Mouse (Mus musculus): Measurements from ENCODE around the gene Tnxb. TPM values are rescaled to one million over a fixed set of nuclear protein-coding genes. Genes with fewer than 3 reads are reported as not detected.

Gene Tnxb
- polyA plus RNA-seq, 1 experiment from 2014 or later: 0.52 TPM

DNA sequence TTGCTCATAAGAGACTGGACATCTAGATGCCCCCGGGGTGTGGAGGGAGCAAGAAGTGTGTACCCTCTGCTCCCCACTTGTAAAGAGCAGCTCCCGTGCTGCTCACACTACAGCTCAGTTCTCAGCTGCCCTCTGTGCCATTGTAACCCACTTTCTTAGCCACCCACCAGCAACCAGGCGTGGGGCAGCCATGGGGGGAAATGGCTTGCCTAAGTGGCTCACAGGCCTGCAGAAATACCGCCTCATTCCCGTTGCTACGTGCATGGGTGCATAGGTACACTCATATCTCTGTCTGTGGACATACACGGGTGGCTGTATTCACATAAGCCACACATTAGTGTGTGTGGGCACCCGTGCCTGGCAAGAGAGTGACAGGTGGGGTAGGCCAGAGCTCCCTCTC, 7.4 kb upstream of the Tnxb start:
- Histone ChIP-seq H3K27ac (ENCODE audit: low read length) (no peak overlapping the region), H3K36me3 (ENCODE audit: insufficient read depth, low read length) (no peaks in the 10 kb centered on the region), H3K27me3 (ENCODE audit: insufficient read depth, low read length) (peaks cover 24% of the 10 kb centered on the region), H3K4me1 (ENCODE audit: insufficient read depth, low read length) (peaks cover 14% of the 10 kb centered on the region), H3K9me3 (ENCODE audit: low read length) (no peaks in the 10 kb centered on the region), H3K4me3 (ENCODE audit: low read length) (no peak overlapping the region), H3K4me2 (replicated peaks; ENCODE audit: low read depth, low read length) (no peak overlapping the region), H3K9ac (replicated peaks; ENCODE audit: low read length) (no peak overlapping the region)
- no peak for ATAC-seq (ENCODE audit: low FRiP score, low TSS enrichment)
- WGBS: 84% methylated on average over 8 of the region's 8 CpGs

DNA sequence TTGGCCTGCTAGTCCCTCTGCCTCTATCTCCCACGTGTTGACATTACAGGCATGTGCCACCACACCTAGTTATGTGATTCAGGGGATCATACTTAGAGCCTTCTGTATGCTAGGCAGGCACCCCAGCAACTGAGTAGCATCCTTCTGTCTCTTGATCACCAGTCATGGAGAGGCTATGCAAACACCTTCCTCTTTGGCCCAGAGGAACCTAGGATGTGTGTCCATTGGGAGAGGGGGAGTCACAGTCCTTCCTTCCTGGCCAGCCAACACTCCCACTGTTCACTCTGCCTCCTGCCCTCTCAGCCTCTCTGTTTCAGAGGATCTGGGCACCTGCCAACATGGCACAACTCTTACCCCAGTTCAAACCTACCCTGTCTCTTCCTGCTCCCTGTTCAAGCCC, 6.8 kb upstream of the Tnxb start:
- no peaks in the 10 kb centered on the region for H3K9me3 ChIP-seq (ENCODE audit: low read length)
- H3K36me3 ChIP-seq (ENCODE audit: insufficient read depth, low read length): no peaks in the 10 kb centered on the region
- H3K4me1 ChIP-seq (ENCODE audit: insufficient read depth, low read length): peaks cover 14% of the 10 kb centered on the region
- peaks cover 24% of the 10 kb centered on the region for H3K27me3 ChIP-seq (ENCODE audit: insufficient read depth, low read length)
- WGBS: 58% methylated on average over 1 of the region's 1 CpGs
- no peak overlapping the region for H3K9ac ChIP-seq (replicated peaks; ENCODE audit: low read length)
- no peak for ATAC-seq (ENCODE audit: low FRiP score, low TSS enrichment)
- no peak overlapping the region for H3K4me2 ChIP-seq (replicated peaks; ENCODE audit: low read depth, low read length)
- H3K27ac ChIP-seq (ENCODE audit: low read length): no peak overlapping the region
- H3K4me3 ChIP-seq (ENCODE audit: low read length): no peak overlapping the region

DNA sequence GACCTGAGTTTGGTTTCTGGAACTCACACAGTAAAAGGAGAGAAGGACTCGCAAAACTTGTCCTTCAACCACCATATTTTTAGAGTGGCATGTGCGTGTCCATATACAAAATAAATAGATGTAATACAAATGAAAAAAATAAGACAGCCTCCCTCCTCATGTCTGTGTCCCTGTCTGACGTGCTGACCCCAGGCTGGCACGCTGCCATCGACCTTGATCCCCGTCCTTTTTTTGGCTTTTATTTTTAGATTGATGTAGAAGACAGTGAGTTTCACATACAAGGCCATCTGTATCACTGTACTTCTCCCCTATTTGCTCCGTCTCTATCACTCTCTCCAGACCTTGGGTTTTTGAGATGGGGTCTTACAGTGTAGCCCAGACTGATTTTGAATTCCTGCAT, 5.9 kb upstream of the Tnxb start:
- H3K36me3 ChIP-seq (ENCODE audit: insufficient read depth, low read length): no peaks in the 10 kb centered on the region
- no peak overlapping the region for H3K4me3 ChIP-seq (ENCODE audit: low read length)
- no peak overlapping the region for H3K4me2 ChIP-seq (replicated peaks; ENCODE audit: low read depth, low read length)
- H3K4me1 ChIP-seq (ENCODE audit: insufficient read depth, low read length): peaks cover 14% of the 10 kb centered on the region
- no peak overlapping the region for H3K27ac ChIP-seq (ENCODE audit: low read length)
- ATAC-seq (ENCODE audit: low FRiP score, low TSS enrichment): no peak
- no peaks in the 10 kb centered on the region for H3K9me3 ChIP-seq (ENCODE audit: low read length)
- 70% methylated on average over 7 of the region's 7 CpGs for WGBS
- H3K27me3 ChIP-seq (ENCODE audit: insufficient read depth, low read length): peaks cover 23% of the 10 kb centered on the region
- no peak overlapping the region for H3K9ac ChIP-seq (replicated peaks; ENCODE audit: low read length)

DNA sequence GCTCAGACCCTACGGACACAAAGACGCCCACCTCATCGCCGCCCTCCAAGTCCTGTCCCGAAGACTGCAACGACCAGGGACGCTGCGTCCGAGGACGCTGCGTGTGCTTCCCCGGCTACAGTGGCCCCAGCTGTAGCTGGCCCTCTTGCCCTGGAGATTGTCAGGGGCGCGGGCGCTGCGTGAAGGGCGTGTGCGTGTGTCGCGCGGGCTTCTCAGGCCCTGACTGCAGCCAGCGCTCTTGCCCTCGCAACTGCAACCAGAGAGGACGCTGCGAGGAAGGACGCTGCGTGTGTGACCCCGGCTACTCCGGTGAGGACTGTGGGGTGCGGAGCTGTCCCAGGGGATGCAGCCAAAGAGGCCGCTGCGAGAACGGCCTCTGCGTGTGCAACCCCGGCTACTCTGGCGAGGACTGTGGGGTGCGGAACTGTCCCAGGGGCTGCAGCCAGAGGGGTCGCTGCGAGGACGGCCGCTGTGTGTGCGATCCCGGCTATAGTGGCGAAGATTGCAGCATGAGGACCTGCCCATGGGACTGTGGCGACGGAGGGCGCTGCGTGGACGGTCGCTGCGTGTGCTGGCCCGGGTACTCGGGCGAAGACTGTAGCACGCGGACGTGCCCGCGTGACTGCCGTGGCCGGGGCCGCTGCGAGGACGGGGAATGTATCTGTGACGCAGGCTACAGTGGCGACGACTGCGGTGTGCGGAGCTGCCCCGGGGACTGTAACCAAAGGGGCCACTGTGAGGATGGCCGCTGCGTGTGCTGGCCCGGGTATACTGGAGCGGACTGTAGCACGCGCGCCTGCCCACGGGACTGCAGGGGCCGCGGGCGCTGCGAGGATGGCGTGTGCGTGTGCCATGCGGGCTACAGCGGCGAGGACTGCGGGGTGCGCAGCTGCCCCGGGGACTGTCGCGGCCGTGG, 1.1 kb downstream of the Tnxb start:
- peak overlapping the region; percentile 17 for H3K9ac ChIP-seq (replicated peaks; ENCODE audit: low read length)
- WGBS: 10% methylated on average over 85 of the region's 93 CpGs
- H3K27me3 ChIP-seq (ENCODE audit: insufficient read depth, low read length): peaks cover 59% of the 10 kb centered on the region

DNA sequence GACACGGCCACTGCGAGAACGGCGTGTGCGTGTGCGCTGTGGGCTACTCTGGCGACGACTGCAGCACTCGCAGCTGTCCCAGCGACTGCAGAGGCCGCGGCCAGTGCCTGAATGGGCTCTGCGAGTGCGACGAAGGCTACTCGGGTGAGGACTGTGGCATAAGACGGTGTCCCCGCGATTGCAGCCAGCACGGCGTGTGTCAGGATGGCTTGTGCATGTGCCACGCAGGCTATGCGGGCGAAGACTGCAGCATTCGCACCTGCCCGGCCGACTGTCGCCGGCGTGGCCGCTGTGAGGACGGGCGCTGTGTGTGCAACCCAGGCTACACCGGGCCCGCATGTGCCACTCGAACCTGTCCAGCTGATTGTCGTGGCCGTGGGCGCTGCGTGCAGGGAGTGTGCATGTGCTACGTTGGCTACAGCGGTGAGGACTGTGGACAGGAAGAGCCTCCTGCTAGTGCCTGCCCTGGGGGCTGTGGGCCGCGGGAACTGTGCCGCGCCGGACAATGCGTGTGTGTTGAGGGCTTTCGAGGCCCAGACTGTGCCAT, 2.0 kb downstream of the Tnxb start:
- Histone ChIP-seq H3K4me1 (ENCODE audit: insufficient read depth, low read length) (peaks cover 13% of the 10 kb centered on the region), H3K9me3 (ENCODE audit: low read length) (no peaks in the 10 kb centered on the region), H3K27me3 (ENCODE audit: insufficient read depth, low read length) (peaks cover 61% of the 10 kb centered on the region), H3K4me3 (ENCODE audit: low read length) (peak overlapping the region; percentile 38), H3K9ac (replicated peaks; ENCODE audit: low read length) (peak overlapping the region; percentile 3), H3K27ac (ENCODE audit: low read length) (no peak overlapping the region), H3K4me2 (replicated peaks; ENCODE audit: low read depth, low read length) (peak overlapping the region; percentile 66), H3K36me3 (ENCODE audit: insufficient read depth, low read length) (no peaks in the 10 kb centered on the region)
- WGBS: 30% methylated on average over 49 of the region's 49 CpGs
- ATAC-seq (ENCODE audit: low FRiP score, low TSS enrichment): peak; percentile 17; the same call in 1 of the 2 replicates

More for the DNA sequence above, 1.1 kb downstream of the Tnxb start:
- H3K36me3 ChIP-seq (ENCODE audit: insufficient read depth, low read length): no peaks in the 10 kb centered on the region
- peak overlapping the region; percentile 38 for H3K4me3 ChIP-seq (ENCODE audit: low read length)
- H3K9me3 ChIP-seq (ENCODE audit: low read length): no peaks in the 10 kb centered on the region
- peak overlapping the region; percentile 66 for H3K4me2 ChIP-seq (replicated peaks; ENCODE audit: low read depth, low read length)
- peak; percentile 44 for ATAC-seq (ENCODE audit: low FRiP score, low TSS enrichment)
- no peak overlapping the region for H3K27ac ChIP-seq (ENCODE audit: low read length)
- peaks cover 13% of the 10 kb centered on the region for H3K4me1 ChIP-seq (ENCODE audit: insufficient read depth, low read length)

DNA sequence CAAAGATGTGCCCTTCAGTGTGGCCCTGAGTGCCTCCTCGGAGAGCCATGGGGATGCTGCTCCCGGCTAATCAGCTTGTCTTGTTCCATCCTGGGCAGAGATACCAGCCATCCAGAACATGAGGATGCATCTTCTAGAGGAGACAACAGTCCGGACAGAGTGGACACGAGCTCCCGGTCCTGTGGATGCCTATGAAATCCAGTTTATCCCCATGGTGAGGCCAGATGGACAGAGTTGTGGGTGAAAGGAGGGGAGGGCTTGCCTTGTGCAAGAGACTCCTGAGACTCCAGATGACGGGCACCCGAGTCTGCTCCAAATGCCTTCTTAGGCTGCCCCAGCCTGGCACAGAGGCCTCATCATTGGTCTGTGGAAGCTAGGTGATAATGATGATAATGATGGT, 2.8 kb downstream of the Tnxb start:
- no peak overlapping the region for H3K4me2 ChIP-seq (replicated peaks; ENCODE audit: low read depth, low read length)
- H3K27ac ChIP-seq (ENCODE audit: low read length): no peak overlapping the region
- H3K9me3 ChIP-seq (ENCODE audit: low read length): no peaks in the 10 kb centered on the region
- no peak overlapping the region for H3K4me3 ChIP-seq (ENCODE audit: low read length)
- no peak overlapping the region for H3K9ac ChIP-seq (replicated peaks; ENCODE audit: low read length)
- WGBS: 89% methylated on average over 7 of the region's 7 CpGs
- peaks cover 61% of the 10 kb centered on the region for H3K27me3 ChIP-seq (ENCODE audit: insufficient read depth, low read length)
- H3K4me1 ChIP-seq (ENCODE audit: insufficient read depth, low read length): peaks cover 13% of the 10 kb centered on the region
- no peak for ATAC-seq (ENCODE audit: low FRiP score, low TSS enrichment)
- H3K36me3 ChIP-seq (ENCODE audit: insufficient read depth, low read length): no peaks in the 10 kb centered on the region

DNA sequence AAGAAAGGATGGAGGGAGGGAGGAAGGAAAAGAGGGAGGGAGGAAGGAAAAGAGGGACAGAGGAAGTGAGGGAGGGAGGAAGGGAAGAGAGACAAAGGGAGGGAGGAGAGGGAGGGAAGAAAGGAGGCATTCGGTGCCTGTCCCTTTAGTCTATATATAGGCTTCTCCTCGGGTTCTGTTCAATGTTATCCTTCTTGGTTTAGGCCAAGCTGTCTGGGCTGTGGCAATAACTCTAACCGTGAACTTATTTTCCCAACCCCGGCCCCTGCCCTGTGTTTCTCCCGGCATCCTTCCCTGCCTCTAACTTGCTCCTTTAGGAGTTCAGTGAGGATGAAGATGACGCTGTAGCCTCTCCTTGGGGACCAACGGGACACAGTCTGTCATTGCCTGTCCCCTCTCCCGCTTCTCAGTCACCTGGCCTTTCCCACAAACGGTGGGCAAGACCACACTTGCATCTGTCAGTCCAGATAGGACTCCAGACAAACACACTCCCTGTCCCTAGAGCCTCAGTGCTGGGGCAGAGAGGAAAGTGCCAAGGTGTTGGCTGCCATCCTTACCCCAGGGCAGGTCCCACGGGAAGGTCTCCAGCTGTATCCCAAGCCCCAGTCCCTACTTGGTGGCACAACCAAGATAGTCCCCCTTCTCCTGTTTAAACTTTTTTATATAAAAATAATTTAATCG, 4.3 kb downstream of the Tnxb start:
- 53% methylated on average over 11 of the region's 11 CpGs for WGBS
- Histone ChIP-seq H3K9ac (replicated peaks; ENCODE audit: low read length) (no peak overlapping the region), H3K27ac (ENCODE audit: low read length) (no peak overlapping the region), H3K4me2 (replicated peaks; ENCODE audit: low read depth, low read length) (no peak overlapping the region), H3K27me3 (ENCODE audit: insufficient read depth, low read length) (peaks cover 62% of the 10 kb centered on the region), H3K36me3 (ENCODE audit: insufficient read depth, low read length) (no peaks in the 10 kb centered on the region), H3K4me3 (ENCODE audit: low read length) (no peak overlapping the region), H3K4me1 (ENCODE audit: insufficient read depth, low read length) (peaks cover 13% of the 10 kb centered on the region), H3K9me3 (ENCODE audit: low read length) (no peaks in the 10 kb centered on the region)
- ATAC-seq (ENCODE audit: low FRiP score, low TSS enrichment): no peak

DNA sequence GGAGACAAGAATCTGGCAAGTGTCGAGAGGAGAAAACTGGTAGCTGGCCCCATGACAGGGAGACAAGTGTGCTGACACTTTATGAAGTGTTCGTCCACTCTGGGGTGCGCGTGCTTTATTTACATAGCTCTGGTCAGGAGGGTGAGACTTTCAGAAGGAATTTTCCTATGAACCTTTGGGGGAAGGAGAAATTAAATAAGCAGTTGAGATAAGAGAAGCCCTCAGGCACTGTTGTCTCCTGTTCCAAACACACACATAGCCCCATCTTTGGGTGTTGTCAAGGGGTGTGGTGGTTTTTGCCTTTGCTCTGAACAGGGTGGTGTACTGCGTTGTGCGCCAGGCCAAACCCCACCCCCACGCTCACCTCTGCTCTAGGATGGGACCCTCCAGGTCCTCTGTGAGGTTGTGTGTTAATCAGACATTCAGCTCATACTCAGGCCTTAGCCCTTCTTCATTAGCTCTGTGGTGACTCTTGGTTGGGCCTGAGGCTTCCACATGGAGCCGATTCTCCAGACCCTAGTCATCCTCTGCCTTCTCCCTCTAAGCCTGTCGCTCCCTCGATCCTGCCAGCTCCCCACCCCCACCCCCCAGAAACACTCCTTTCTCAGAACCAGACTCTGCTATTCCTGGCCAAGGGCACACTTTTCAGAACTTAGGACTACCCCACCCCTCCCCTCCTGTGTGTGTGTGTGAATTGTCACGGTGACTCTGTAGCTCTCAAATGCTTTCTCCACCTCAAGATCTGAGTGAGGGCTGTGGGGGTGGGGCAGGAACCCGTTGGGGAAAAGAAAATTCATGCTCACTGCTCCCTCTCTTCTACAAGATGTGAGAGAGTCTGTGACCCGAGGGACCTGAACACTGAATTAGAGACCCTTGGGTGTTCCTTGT, 5.1 kb downstream of the Tnxb start:
- no peak overlapping the region for H3K27ac ChIP-seq (ENCODE audit: low read length)
- 60% methylated on average over 13 of the region's 13 CpGs for WGBS

DNA sequence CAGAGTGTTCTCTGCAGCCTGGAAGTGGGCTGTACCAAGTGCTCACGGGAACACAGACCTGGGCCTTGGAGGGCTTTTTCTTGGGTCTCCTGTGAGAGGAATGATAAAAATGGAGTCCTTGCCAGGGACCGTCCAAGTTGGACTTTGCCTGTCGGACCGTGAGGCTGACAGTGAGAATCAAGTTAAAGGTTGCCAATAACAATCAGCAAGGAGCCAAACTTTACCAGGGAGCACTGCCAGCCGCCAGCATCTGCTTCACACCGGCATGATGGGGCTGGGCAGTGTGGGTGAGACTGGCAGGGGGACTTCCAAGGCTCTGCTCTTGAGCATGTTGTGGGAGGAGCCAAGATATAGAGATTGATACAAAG, 5.7 kb downstream of the Tnxb start:
- Histone ChIP-seq H3K4me2 (replicated peaks; ENCODE audit: low read depth, low read length) (no peak overlapping the region), H3K27me3 (ENCODE audit: insufficient read depth, low read length) (peaks cover 52% of the 10 kb centered on the region), H3K9ac (replicated peaks; ENCODE audit: low read length) (no peak overlapping the region), H3K4me1 (ENCODE audit: insufficient read depth, low read length) (peaks cover 13% of the 10 kb centered on the region), H3K4me3 (ENCODE audit: low read length) (no peak overlapping the region), H3K36me3 (ENCODE audit: insufficient read depth, low read length) (no peaks in the 10 kb centered on the region), H3K27ac (ENCODE audit: low read length) (no peak overlapping the region), H3K9me3 (ENCODE audit: low read length) (no peaks in the 10 kb centered on the region)
- WGBS: 79% methylated on average over 6 of the region's 6 CpGs
- ATAC-seq (ENCODE audit: low FRiP score, low TSS enrichment): no peak

More for the DNA sequence above, 5.1 kb downstream of the Tnxb start:
- no peak for ATAC-seq (ENCODE audit: low FRiP score, low TSS enrichment)
- no peaks in the 10 kb centered on the region for H3K36me3 ChIP-seq (ENCODE audit: insufficient read depth, low read length)
- H3K27me3 ChIP-seq (ENCODE audit: insufficient read depth, low read length): peaks cover 58% of the 10 kb centered on the region
- no peak overlapping the region for H3K9ac ChIP-seq (replicated peaks; ENCODE audit: low read length)
- H3K4me1 ChIP-seq (ENCODE audit: insufficient read depth, low read length): peaks cover 13% of the 10 kb centered on the region
- H3K4me2 ChIP-seq (replicated peaks; ENCODE audit: low read depth, low read length): no peak overlapping the region
- no peaks in the 10 kb centered on the region for H3K9me3 ChIP-seq (ENCODE audit: low read length)
- no peak overlapping the region for H3K4me3 ChIP-seq (ENCODE audit: low read length)
